Mouse (Mus musculus) urinary bladder, postnatal 10 days (tissue): Measurements from ENCODE around the gene Olfr802.

Source experiments
- DNase-seq: peaks from one replicate; pipeline ENCODE4 v3.0.0; 2022; ENCODE audit warnings: low spot score

Olfr802 gene

GRCm38 (mm10) chr10:129688069-129688468 lies at the start of gene Olfr802:
Gene Olfr802 (minus strand): TSS chr10:129688169.
- DNase-seq, result no peak

- no peak for DNase-seq
These were observed 41.3 kb upstream of the Olfr802 start, which contains the start of gene Olfr805 for GRCm38 (mm10) chr10:129729275-129729674. Gene Olfr805 (minus strand): TSS chr10:129729375.

GRCm38 (mm10) chr10:129702910-129703309 lies 14.9 kb upstream of the Olfr802 start, which contains the start of gene Olfr804:
Gene Olfr804 (plus strand): TSS chr10:129703210.
- no peak for DNase-seq

- no peak for DNase-seq
These were observed 6.2 kb upstream of the Olfr802 start, which contains the start of gene Olfr803 for GRCm38 (mm10) chr10:129694186-129694585. Gene Olfr803 (minus strand): TSS chr10:129694286.

- DNase-seq, result no peak
These were observed 14.2 kb downstream of the Olfr802 start, which contains the start of gene Olfr801 for GRCm38 (mm10) chr10:129673765-129674164. Gene Olfr801 (minus strand): TSS chr10:129673865.

GRCm38 (mm10) chr10:129657394-129657793 lies 30.6 kb downstream of the Olfr802 start, which contains the start of gene Olfr800:
Gene Olfr800 (plus strand): TSS chr10:129657694.
- DNase-seq, result no peak

- DNase-seq, result no peak
These were observed 36.2 kb downstream of the Olfr802 start for GRCm38 (mm10) chr10:129651763-129652162.

- DNase-seq, result no peak
These were observed 50.8 kb downstream of the Olfr802 start, which contains the start of gene Olfr799 for GRCm38 (mm10) chr10:129637184-129637583. Gene Olfr799 (plus strand): TSS chr10:129637484.

- DNase-seq, result no peak
These were observed 60.1 kb downstream of the Olfr802 start, which contains the start of gene Olfr798 for GRCm38 (mm10) chr10:129627834-129628233. Gene Olfr798 (minus strand): TSS chr10:129627934.
